Mouse (Mus musculus) c-Kit-positive CD71-positive TER-119-negative erythroid progenitor cells, embryonic 14.5 days (primary cell): ENCODE measurements around the gene Sp9.

Experiments
- DNase-seq: peaks from one replicate; pipeline ENCODE4 v3.0.0-alpha.2; 2013; ENCODE audit warnings: low read depth

Gene Sp9

DNA sequence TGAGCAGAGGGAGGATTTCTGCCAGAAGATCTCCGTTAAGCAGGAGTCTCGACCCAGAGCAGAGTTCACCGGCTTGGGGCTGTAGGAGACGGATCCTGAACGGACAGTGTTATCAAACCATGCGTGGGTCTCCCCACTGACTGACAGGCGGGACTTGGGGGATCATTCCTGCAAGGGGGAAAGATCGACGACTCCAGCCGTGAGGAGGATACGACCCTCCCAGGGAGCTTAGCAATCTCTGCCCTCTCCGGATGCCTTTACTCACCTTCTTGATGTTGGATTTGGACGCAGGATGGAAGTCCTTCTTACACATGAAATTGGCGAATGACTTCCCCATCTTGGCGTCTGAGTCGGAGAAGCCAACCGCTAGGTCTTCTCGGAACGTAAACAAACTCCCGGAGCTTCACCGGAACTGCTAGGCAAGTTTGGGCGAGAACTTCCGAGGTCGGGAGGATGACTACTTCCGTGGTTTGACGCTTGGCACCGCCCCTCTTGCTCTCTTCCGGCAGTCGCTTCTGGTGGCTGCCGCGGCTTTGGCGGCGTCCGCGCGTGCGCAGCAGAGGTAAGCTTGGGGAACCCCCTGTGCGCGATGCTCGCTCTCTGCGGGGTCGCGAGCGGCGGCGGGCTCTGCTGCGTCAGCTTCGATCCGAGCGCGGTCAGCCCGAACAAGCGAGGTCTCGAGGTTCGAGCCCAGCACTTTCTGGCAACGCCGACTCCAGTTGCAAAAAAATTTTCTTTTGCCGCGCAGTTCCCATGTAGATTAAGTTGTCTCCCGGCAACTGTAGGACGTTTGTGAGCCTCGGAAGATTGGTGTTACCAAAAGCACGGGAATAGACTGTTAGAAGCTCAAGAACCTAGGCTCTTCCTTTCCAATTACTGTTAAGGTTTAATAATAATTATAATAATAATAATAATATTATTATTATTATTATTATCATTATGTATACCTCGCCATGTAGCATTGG, 40.7 kb downstream of the Sp9 start, which contains the start of the genes Scrn3 and Cir1:
Gene Scrn3, plus strand, starts transcription at position 450 of the 965 bp plus-strand sequence.
Gene Cir1, minus strand, starts transcription at position 550 of the 965 bp plus-strand sequence.
- peak; percentile 94 for DNase-seq

DNA sequence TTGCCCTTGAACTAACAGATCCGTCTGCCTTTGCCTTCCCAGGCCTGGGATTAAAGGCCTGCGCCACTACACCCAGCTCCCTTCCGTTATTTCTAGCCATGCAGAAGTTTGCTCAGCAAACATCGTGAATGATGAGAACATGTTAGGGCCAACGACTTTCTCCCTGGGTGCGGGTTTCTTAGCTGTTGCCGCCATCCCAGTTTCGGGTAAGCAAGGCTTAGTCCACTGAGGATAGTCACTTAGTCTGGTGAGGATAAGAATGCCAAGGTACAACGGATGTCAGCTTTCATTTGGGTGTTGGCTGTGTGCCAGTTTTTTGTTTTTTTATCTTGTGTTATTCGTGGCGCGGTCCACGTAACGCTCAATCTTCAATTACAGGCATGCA, 41.4 kb downstream of the Sp9 start:
- DNase-seq, result peak; percentile 87

DNA sequence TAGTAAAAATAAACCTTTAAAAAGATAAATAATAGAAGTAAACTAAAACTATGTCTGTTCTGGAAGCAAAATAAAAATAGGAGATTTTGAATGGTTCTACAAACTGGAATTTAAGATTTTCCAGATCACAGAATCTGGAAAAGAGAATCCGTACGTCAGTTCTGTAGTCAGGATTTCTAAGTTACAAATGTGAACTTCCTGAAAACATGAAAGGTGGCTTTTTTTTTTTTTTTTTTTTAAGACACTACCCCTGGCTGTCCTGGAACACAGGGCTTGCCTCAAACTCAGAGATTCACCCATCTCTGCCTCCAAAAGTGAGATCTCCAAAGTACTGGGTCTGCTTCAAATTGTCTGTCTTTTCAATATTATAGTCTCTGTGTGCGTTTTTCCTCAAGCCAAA, 42.6 kb downstream of the Sp9 start:
- DNase-seq, result no peak

DNA sequence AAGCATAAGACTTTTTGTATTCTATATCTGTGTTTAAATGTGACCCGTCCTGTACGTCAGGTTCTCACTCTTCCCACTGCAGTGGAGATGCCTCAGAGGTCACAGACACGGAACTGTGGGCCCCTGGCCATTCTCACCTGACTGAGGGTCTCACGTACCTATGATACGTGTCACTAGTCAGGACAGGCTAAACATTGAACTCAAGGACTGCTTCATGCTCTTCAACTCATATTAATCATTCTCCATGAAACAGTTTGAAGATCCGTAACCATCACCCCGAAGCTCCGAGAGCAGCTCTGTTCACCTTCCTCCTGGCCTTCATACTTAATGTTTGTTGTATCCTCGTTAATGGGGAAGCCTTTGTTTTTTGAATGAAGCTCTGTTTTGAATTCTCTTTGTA, 45.7 kb downstream of the Sp9 start:
- no peak for DNase-seq

DNA sequence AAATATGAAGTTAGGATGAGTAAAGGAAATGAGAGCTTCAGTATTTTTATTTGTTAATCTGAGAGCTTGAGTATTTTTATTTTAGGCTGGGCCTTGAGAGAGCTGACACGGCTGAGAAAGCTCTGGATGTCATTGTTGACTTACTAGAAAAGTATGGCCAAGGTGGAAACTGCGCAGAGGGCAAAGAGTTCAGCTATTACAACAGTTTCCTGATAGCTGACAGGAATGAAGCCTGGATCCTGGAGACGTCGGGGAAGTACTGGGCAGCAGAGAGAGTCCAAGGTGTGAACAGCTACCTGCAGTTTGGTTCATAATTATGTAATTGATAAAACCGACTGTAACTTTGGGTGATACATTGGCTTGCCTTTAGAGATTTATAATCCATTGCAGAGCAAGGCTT, 47.5 kb downstream of the Sp9 start:
- DNase-seq, result no peak

DNA sequence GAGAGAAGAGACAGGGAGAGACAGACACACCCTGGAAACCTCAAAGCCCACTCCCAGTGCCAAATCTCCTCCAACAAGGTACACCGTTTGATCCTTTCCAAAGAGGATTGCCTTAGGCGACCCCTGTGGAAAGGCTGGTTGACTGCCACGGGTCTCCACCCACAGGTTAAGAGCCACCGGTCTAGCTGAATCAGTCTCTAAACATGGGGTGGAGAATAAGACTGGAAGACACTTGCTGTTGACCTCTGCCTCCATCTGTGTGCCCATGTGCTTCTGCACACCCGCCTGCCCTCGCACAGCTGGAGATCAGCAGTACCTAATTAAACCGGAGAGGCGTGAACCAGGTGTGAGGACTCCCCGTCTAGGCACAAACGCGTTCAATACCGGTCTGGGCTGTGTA, 51.3 kb downstream of the Sp9 start:
- DNase-seq, result no peak

DNA sequence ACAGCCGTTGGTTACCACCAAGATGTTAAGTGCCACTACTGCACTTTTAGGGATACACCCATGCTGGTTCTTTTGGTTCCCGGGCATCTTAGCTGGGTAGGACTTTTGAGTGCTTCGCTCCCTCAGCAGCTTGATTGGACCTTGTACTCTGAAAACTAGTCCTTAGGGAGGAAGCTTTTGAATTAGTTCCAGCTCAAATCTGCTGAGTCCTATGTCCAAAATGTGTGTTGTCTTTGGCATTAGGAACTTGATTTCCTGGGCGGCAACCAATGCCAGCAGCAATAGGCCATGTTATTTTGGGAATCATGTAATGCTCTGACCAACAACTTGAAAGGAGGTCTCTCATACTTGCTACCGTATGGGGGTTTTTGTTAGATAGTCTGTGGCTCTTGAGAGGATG, 54.1 kb downstream of the Sp9 start:
- no peak for DNase-seq
